Mouse (Mus musculus) urinary bladder, postnatal 14 days (tissue): ENCODE data around the gene Gprc5d.

ENCODE experiments used
- DNase-seq: peaks from one replicate; pipeline ENCODE4 v3.0.0; 2021; ENCODE audit warnings: low spot score

The Gprc5d gene

DNA sequence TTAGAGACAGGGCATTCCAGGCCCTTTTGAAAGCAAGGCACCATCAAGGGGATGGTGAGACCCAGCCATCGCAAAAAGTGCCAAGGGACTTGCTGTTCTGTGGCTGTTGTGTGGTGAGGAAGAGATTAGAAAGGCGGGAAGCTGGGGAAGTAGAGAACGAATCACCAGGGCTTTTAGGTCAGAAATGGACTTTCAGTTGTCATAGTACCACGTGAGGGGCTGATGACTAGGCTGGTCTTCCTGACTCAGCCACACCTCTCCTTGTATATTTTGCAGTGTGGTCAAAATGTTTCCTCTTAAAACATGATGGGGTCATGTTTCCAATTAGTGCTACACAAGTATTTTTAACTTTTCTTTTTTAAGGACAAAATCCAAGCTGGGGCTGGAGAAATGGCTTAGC lies 17.7 kb upstream of the Gprc5d start:
- no peak for DNase-seq

DNA sequence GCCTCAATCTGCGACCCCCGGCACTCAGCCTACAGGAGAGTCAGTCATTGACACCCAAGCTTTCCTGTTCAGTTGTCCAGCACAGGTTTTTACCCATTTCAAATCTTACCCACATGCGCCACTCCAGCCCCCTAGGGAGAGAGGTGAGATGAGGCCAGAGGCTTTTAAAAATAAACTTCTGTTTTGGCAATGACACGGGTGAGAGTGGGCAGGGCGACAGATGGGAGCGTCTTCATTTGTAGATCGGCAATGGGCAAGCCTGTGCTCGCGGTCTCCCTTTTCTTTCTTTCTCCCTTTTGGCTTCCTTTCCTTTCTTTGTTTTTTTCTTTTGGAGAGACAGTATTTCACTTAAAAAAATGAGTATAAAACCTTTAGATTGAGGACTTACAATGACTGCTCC lies 15.4 kb upstream of the Gprc5d start:
- no peak for DNase-seq

DNA sequence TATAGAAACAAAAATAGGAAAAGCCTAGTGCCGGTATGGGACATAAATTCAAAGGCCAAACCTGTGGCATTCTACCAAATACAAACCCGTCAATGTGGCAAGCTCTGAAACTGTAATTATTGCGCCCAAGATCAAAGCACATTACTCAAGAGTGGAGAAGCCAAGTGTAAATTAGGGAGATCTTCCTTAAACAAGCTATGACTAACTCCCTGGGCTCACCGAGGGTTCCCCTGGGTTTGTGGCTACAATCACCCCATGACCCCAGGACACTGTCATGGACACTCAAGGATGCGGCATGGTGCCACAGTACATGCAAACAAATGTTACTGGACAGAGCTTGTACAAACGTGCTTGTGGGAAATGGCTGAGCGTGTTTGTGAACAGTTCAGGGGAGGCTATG lies 15.0 kb upstream of the Gprc5d start:
- DNase-seq, result no peak

DNA sequence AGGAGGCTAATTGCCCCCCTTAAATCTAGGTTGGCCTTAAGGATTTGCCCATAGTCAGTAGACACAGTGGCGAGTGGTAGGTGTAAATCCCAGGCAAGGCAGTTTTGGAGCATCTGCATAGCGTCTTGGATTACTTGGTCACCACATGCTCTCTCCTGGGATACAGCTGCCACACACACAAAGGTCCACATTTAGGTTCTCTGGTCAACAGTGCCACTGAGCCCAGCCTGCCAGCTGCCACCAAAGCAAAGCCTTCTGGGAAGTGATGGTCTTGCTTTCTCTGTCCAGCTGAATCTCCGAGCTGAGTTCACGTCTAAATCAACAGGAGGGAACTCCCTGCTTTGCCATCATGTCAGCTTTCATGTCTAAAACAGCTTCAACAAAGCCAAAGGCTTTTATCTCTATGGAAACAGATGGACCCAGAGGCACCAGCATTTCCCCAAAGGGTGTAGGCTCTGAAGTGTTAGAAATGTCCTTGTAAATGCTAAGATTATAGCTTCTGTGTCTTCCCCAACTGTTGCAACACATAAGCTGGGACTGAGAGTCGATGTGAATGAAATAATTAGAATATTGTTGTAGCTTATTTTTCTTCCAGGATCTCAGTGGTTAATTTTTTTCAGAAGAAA lies 6.8 kb upstream of the Gprc5d start:
- DNase-seq, result no peak

DNA sequence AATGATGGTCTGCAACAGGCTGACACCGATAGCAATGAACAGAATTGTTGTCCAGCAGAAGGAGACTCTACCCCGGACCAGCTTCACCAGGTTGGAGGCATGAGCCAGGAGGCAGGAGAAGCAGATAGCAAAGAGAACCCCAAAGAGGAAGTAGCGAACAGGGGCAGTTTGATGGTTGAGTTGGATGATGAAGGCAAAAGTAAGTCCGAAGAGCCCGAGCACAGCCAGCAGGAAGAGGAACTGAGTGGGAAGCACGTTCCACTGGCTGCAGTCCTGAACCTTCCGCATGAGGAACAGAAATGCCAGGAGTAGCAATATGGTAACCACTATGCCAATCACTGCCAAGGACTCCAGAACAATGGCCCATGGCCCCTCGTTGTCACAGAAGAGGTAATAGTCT lies 1.6 kb downstream of the Gprc5d start:
- DNase-seq, result no peak

DNA sequence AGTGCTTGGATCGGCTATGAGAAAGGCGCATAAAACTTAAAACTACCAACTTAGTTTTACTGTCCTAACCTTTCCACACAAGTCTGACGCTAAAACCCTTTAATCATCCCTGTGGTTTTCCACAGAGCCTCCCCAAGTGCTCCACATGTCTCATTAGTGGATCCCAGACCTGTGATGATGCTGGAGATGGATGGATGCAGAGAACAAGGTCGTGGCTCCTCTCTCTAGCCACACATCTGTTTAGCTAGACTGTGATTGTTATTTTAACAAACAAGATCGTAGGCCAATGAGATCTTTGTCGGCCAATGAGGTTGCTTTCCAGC lies 5.0 kb downstream of the Gprc5d start:
- no peak for DNase-seq

DNA sequence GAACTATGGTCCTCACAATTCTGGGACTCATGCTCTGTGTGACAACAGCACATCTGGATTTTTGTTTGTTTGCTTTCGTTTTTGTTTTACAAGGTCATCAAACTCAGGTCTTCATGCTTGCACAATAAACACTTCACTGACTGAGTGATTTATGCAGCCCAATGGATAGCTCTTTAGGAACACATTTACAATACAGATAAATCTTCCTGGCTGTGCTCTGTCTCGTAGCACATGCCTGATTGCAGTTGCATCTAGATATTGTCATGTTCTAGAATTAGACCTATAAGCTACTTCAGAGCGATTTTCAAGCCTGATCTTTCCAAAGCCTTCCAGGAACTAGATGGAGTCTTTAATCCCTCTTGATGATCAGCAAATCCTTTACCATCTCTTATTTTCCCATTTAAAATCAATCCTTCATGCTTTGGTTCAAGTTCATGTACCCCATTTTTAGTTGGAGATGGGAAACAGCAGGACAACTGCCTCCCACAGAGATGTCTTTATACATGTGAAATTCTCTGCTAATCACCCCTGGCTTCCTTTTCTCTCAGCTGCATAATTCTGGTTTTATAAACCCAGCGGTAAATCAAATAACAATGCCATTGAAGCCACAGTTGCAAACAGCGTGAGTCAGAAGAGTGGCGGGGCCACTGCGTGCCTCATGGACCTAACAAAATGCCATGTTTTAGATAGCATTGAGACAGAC lies 5.5 kb downstream of the Gprc5d start:
- DNase-seq, result no peak

DNA sequence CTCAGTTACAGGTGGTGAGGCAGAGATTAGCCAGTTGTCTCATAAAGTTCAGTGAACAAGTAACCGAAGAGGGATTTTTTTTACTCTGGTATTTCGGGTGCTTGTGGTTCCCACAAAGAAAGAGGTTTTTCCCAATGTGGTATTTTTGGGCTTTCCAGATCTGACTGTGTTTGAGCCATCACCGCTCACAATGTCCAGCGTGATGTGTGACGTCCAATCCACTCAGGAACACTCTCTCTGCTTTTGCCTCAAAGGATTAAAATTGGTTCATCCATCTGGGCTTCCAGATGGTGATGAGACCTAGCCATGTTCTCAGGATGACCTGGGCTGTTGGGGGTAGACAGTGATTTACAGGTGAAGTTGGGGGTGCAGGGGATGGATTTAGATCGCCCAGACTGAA lies 11.1 kb downstream of the Gprc5d start:
- no peak for DNase-seq

DNA sequence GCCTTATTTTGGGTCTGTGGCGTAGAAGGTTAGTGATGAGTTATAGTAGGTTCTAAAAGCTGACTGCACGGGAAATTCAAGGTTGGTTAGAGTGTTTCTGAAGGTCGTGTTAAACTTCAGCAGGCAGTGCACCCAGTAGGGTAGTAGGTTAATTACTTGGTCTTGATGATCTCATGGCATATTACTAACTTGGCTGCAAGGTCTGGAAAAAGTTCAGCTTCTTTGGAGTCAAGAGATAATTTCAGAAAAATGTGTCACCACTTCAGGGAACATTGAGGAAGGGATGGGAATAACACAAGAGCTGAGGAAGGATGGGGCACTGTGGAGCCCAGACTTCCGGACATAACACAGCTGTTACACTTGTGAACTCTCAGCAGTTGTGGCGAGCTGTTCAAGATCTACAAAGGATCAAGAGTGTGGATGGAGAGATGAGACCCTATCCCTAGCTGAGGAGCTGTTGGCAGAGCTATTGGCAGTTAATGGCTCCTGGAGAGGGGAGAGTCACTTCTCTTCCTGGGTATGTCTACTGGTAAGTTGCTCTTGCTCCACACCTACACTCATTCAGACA lies 15.3 kb downstream of the Gprc5d start:
- no peak for DNase-seq

DNA sequence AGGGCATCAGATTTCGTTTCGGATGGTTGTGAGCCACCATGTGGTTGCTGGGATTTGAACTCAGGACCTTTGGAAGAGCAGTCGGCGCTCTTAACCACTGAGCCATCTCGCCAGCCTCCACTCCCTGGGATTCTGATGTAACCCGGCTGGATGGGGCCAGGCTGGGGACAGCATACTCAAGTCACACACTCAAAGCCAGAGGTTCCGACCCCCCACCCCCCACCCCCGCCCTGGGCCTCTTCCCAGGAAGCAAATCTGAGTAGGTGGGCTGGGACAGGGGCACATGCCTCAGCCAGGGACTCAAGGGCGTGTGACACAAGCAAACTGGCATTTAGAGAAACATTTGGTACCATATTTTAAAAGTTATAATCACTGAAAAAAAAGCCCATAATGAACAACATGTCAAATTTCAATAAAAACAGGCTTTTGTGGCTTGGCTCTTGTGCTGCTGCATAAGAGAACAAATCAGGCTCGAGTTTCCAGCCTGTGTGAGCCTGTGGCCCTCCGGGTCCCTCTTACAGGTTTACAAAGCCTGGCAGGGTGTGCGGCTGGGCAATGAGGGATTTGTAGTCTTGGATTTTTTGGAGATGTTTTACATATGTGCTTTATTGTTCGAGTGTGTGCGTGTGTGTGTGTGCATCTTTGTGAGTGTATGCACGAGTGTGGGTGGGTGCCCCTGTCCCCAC lies 17.2 kb downstream of the Gprc5d start:
- no peak for DNase-seq

DNA sequence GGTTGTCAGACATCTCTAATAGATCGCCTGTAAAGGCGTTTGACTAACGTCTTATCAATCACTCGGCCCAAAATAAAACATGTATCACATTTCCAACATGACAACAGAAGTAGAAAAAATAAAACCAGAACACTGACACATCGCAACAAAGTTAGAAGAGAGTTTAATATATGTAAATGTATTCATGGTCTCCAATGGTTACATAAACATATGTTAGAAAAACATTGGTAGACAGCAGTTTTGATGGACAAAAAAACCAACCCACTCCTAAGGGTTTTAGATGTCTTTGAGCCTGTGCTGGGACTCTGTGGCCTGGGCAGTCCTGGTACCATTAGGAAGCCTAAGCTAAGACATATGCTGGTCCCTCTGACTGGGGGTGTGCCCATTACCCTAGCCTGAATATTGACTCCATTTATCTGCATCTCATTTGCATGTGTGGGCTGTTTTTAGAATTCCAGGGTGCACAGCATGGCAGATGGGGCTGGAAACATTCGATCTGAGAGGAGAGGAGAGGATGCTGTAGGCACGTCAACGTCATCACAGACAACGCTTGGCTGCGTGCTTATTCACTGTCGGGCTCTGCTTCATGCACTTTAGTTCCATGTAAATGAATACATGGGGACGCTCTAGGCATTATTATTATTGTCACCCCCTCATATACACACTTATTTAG lies 25.1 kb downstream of the Gprc5d start:
- DNase-seq, result no peak

DNA sequence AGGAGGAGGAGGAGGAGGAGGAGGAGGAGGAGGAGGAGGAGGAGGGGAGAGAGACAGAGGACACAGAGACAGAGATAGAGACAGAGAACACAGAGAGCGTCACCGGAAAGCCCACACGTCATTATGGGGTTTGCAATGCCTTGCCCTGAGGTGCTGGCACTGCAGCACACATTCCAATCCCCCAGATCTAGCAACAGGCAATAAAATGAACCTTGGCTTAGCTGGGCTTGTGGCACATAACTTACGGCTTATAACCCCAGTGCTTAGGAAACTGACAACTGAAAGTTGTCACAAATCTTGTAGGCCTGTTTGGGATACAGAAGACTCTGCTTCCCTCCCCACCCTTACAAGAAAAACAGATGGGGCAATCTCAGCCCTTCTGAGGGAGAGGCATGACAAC lies 27.4 kb downstream of the Gprc5d start:
- DNase-seq, result no peak

DNA sequence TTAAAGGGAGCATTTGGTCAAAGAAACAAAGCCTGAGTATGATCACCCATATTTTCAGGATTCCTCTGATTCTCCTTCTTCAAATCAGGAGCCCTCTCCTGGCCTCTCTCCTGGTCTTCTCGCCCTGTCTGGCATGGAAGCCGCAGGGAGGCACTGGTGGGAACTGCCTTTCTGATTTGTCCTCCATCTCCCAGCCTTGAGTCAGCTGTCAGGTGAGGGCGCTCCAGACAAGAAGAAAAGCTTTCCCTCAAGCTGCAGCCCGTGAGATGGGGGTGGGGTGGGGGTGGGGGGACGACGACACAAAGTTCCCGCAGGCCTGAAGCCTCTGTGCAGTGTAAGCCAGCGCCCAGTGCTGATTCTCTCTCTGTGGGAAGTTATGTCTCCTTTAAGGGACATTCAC lies 28.3 kb downstream of the Gprc5d start:
- DNase-seq, result peak; percentile 19

DNA sequence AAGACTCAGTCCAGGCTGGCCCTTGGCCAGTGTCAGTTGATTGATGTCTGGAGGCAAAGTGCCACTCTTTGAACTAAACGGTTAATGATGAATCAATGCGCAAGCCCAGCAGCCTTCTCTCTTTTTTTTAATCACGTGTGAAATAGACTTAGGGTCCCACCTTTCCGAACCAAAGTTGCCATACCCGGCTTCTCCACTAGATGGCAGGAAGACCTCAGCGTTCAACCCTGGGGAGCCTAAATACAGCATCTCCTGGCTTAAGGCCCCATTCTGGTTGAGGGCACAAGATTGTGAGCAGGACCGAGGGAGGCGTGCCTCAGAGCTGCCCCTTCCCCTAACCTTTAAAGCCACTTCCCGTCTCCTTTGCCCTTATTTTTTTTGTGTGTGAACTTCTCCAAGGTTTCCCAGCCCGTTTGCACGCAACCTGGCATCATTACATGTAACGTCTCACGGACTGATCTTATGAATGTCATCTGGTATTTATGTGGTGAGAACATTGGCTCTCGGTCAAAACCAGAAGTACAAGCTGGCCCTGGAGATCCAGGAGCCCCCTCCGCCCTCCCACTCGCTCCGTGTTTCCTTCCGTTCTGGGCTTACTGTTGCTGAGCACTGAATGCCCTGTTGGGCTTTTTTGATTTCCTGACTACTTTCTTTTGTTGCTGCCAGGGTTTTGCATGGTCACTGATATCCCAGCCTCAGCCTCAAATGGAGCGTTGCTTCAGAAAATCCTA lies 30.2 kb downstream of the Gprc5d start:
- peak; percentile 82 for DNase-seq

DNA sequence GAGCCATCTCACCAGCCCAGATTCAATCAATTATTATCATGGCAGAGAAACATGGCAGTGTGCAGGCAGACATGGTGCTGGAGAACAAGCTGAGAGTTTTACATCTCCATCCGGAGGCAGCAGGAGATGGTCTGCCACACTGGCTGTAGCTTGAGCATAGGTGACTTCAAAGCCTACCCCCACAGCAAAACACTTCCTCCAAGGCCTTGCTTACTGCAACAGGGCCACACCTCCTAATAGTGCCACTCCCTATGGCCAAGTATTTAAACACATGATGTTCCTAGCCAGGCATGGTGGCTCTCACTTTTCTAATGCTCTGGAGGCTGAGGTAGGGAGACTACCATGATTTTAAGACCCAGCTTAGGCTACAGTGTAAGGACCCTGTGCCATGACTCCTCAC lies 32.4 kb downstream of the Gprc5d start:
- no peak for DNase-seq

DNA sequence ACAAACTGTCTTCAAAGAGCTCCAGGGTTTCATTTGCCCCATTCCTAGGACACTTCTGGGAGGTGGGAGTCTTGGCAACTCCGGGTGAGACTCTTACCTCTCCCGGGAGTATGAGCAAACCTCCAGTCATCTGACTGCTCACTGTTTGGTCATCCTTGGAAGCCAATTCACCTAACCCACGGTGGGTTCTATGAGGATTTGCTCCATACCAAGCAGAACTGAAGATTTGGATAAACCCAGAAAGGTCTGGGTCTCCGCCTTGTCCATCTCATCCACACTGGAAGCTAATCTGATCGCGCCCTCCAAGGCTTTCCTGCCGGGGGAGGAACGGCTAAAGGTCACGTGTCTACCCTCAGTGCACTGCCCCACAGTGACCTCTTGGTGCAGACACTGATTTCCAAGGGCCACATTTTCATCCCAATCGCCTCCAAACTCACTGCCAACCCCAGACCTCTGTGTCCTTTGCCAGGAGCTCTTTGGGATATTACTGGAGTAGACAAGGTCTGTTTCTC lies 34.0 kb downstream of the Gprc5d start:
- no peak for DNase-seq

DNA sequence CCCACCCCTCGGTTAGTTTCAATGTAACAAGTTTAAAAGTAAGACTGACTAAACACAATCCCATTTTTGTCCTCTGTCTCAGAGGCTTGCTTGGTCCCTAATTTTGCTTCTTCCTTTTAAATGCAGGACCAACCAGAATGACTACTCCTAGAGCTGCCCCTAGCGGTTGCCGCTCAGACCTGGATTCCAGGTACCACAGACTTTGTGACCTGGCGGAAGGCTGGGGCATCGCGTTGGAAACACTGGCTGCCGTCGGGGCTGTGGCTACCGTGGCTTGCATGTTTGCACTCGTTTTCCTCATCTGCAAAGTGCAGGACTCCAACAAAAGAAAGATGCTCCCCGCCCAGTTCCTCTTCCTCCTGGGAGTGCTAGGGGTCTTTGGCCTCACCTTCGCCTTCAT lies 39.7 kb downstream of the Gprc5d start:
- no peak for DNase-seq

DNA sequence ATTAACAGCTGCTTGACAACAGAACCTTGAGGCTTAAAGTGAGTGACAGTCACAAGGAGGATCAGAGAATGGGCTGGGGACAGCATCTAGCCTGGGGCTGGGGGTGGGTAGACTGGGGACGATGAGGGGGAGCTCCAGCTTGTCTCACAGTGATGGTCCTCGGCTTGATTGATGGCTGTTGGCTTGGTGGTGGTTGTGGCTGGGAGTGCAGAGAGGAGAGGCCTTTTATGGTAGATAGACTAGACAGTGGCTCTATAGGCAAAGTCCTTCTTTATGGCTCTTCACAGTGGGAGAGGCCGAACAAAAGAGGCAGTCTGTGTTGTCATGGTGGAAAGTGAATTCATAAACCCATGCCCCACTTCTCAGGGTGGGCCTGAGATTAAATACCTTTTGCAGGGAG lies 41.9 kb downstream of the Gprc5d start:
- no peak for DNase-seq

DNA sequence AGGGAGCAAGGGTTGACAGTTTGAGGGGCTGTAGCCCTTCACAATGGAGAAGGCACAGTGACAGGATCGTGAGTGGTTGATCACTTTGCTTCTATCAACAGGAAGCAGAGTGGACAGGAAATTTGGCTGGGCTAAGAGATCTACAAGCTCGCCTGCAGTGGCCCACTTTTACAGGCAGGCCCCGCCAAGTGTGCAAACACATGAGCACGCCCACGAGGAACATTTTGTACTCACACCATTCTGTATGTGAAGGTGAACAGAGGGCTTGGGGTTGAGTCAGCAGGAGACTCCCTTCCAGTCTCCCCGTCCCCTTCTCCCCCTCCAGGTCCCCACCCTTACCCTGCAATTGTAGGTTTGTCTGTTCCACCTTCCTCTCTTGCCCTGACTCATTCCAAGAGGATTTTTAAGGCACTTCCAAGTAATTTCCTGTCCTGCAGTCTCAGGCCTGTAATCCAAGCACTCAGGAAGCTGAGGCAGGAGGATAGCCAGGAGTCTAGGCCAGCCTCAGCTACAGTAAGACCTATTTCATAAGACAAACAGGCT lies 43.6 kb downstream of the Gprc5d start:
- peak; percentile 18 for DNase-seq

DNA sequence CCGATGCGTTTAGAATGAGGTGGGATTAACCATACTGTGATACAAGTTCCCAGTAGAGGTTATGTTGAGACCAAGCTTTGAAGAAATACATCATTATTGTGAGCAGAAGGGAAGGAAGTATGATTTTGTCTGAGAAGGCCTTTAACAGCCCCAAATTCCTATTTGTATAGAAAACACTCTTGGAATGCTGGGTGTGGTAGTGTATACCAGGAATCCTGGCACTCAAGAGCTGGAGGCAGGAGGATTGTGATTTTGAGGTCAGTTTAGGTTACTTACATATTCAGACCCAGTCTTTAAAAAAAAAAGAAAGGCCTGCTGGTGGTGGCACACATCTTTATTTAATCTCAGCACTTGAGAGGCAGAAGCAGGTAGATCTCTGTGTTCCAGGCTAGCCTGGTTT lies 47.7 kb downstream of the Gprc5d start:
- DNase-seq, result no peak

DNA sequence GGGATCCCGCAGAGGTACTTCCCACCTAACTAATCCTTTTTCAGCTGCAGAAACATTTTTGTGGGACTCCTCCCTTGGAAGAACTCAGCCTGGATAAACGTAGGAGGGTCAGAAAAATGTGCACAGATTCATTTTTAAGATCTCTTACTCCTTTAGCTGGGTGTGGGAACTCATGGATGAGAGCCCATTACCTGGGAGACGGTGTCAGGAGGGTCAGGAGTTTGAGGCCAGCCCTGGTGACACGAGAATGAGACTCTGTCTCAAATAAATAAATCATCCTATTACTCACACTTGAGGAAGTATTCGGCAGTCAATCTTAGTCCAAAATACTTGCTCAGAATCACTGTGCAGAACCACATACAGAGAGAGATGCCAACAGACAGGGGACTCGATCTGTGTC lies 48.2 kb downstream of the Gprc5d start:
- no peak for DNase-seq

DNA sequence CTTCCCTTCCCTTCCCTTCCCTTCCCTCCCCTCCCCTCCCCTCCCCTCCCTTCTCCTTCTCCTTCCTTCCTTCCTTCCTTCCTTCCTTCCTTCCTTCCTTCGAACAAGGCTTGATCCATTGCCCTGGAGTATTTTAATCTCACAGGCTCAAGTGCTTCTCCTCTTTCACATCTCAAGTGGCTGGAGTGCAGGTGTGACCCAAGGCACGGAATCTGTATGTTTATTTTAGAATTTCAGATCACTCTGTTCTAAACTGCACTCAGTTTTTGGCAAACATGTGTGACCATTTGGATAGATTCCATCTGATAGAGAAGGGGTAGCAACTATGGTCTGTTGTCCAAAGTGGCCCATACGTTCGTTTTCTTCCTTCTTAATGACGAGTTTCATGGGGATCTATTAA lies 49.9 kb downstream of the Gprc5d start:
- no peak for DNase-seq
